Mouse (Mus musculus) lung, embryonic 15.5 days (tissue): ENCODE measurements around the gene Atp6v1e1. TPM values are rescaled to one million over a fixed set of nuclear protein-coding genes. Genes with fewer than 3 reads are reported as not detected.

Experiments
- ATAC-seq: fragments of 200-750 bp; cut with Nextera tagmentation; 2 replicates; pipeline ENCODE4 v1.8.0; 2017; ENCODE audit warnings: moderate number of reproducible peaks, borderline replicate concordance; ENCODE audit not compliant: low FRiP score, low TSS enrichment; ENCODE audit errors: extremely low read depth
- H3K27ac ChIP-seq: fragments of 300-500 bp; sonication (generic); 2 replicates; pipeline ENCODE4 v1.5.1; 2015; ENCODE audit warnings: moderate library complexity, mild to moderate bottlenecking, inconsistent platforms
- H3K27me3 ChIP-seq: fragments of 300-500 bp; sonication (generic); 2 replicates; pipeline ENCODE4 v1.6.1; 2015; ENCODE audit warnings: inconsistent platforms
- H3K36me3 ChIP-seq: fragments of 300-500 bp; sonication (generic); 2 replicates; pipeline ENCODE4 v1.6.1; 2015; ENCODE audit warnings: inconsistent platforms
- H3K4me1 ChIP-seq: fragments of 300-500 bp; sonication (generic); 2 replicates; pipeline ENCODE4 v1.6.1; 2015; ENCODE audit warnings: inconsistent platforms
- H3K4me2 ChIP-seq: fragments of 300-500 bp; sonication (generic); 2 replicates; pipeline ENCODE4 v1.6.1; 2015; ENCODE audit warnings: inconsistent platforms, mild to moderate bottlenecking, moderate library complexity
- H3K4me3 ChIP-seq: fragments of 300-500 bp; sonication (generic); 2 replicates; pipeline ENCODE4 v1.5.1; 2015; ENCODE audit warnings: mild to moderate bottlenecking, inconsistent platforms
- H3K9ac ChIP-seq: fragments of 300-500 bp; sonication (generic); 2 replicates; pipeline ENCODE4 v1.6.1; 2015; ENCODE audit warnings: inconsistent platforms
- H3K9me3 ChIP-seq: fragments of 300-500 bp; sonication (generic); 2 replicates; pipeline ENCODE4 v1.6.1; 2016; ENCODE audit warnings: inconsistent platforms
- WGBS: fragments of 180-500 bp; shearing (Covaris S2); methylation state at CpG from one replicate; pipeline ENCODE4 v1.1.7; 2015; 5-methylcytosine and 5-hydroxymethylcytosine counted together
- polyA plus RNA-seq: library from polyadenylated mRNA; unstranded; fragments of >200 nt; fragmentation: Nextera tagmentation; extraction: Ambion mirVana; gene quantifications from 2 replicates; pipeline ENCODE4 v1.2.1, GENCODE M21; 2015

Gene Atp6v1e1
- polyA plus RNA-seq, 1 experiment from 2014 or later = 98.5 TPM

DNA sequence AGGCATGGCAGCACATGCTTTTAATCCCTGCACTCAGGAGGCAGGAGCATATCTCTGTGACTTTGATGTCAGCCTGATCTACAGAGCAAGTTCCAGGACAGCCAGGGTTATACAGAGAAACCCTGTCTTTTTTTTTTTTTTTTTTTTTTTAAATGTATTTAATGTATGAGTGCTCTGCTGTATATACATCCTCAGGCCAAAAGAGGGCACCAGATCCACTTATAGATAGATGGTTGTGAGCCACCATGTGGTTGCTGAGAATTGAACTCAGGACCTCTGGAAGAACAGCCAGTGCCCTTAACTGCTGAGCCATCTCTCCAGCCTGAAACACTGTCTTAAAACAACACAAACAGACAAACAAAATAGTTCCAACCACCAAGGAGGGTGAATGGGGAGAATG, 33.7 kb downstream of the Atp6v1e1 start:
- Histone ChIP-seq H3K9ac (no peak overlapping the region), H3K4me3 (no peak overlapping the region), H3K27ac (no peak overlapping the region), H3K27me3 (no peaks in the 10 kb centered on the region), H3K4me2 (no peak overlapping the region), H3K36me3 (peaks cover 10% of the 10 kb centered on the region), H3K4me1 (no peaks in the 10 kb centered on the region), H3K9me3 (no peaks in the 10 kb centered on the region)
- no peak for ATAC-seq

DNA sequence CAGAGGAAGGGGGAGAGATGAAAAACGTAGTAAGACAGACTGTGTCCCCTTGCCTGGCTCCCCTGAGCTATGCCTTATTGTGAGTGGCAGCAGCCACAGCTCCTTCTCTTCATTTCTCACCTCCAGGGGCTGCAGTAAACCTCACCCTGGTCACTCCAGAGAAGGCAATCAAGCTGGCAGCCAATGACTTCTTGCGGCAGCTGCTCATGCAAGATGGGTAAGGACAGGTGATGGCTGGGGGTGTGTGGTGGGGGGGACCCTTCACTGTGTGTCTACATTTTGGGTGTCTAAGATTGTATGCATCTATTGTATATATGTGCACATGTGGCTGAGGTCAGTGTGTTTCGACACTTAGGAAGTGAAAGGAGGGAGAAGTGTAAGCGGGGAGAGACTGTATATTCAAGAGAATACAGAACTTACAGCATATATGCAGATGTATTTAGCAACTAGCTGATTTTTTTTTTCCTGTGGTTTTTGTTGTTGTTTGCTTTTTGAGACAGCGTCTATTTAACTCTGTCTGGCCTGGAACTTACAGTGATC, 34.5 kb downstream of the Atp6v1e1 start:
- no peak overlapping the region for H3K4me3 ChIP-seq
- no peaks in the 10 kb centered on the region for H3K9me3 ChIP-seq
- ATAC-seq = no peak
- H3K4me2 ChIP-seq = no peak overlapping the region
- no peaks in the 10 kb centered on the region for H3K4me1 ChIP-seq
- H3K27ac ChIP-seq = no peak overlapping the region
- no peaks in the 10 kb centered on the region for H3K27me3 ChIP-seq
- WGBS = 60% methylated on average over 5 of the region's 5 CpGs
- H3K9ac ChIP-seq = no peak overlapping the region
- peaks cover 3% of the 10 kb centered on the region for H3K36me3 ChIP-seq

DNA sequence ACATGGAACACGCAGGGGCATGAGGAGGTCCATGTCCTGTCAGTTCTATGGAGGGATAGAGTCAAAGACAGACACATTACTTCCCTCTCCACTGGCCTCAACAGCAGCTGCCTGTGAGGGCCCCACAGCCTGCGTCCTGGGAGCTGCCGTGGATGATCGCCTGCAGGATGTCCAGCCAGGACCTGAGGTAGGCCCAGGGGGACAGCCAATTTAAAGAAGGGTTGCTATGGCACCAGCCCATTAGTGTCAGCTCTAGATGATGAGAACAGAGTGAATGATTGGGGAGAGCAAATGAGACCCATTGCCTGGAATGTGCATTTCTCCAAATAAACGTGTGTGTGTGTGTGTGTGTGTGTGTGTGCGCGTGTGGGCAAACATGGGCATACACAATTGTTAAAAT, 38.2 kb downstream of the Atp6v1e1 start:
- 64% methylated on average over 7 of the region's 7 CpGs for WGBS
- no peaks in the 10 kb centered on the region for H3K27me3 ChIP-seq
- H3K4me2 ChIP-seq = no peak overlapping the region
- no peaks in the 10 kb centered on the region for H3K36me3 ChIP-seq
- no peak overlapping the region for H3K9ac ChIP-seq
- no peak overlapping the region for H3K27ac ChIP-seq
- ATAC-seq = no peak
- H3K9me3 ChIP-seq = no peaks in the 10 kb centered on the region
- H3K4me1 ChIP-seq = no peaks in the 10 kb centered on the region
- H3K4me3 ChIP-seq = no peak overlapping the region

DNA sequence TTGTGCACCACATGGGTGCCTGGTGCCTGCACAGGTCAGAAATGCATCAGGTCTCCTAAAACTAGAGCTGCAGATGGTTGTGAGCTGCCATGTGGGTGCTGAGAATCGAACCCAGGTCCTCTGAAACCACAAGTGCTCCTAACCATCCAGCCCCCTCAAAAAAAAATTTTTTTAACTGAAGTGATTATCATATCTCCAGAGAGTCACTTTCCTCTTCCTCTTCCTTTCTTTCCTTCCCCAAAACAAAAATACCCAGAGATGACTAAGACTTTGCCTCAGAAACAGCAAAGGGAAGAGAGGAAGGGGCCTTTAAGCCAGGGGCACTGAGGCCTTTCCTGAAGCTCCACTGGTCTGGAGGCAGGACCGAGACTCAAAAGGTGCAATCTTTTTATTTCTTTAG, 39.6 kb downstream of the Atp6v1e1 start:
- Histone ChIP-seq H3K27me3 (no peaks in the 10 kb centered on the region), H3K9me3 (no peaks in the 10 kb centered on the region), H3K9ac (no peak overlapping the region), H3K36me3 (no peaks in the 10 kb centered on the region), H3K4me3 (no peak overlapping the region), H3K27ac (no peak overlapping the region), H3K4me2 (no peak overlapping the region), H3K4me1 (no peaks in the 10 kb centered on the region)
- ATAC-seq = no peak
- WGBS = 71% methylated on average over 2 of the region's 2 CpGs

DNA sequence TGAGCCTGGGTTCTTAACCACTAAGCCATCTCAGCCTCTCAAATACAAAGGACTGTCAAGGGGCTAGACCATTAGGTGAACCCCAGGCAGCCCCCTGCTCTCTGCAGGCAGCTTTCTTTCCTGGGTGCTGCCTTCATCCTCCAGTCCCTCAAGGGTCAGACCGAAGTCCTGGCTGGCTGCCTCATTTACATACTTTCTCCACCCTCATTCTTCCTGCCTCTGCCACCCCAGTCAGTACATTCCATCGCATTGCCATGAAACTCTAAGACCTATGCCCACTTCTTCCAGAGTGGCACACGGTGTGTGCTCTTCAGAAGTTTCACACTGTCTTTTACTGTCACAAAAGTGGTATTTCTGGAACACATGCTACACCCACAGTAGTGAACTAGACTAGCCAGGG, 44.4 kb downstream of the Atp6v1e1 start:
- H3K36me3 ChIP-seq = no peaks in the 10 kb centered on the region
- H3K4me2 ChIP-seq = no peak overlapping the region
- no peaks in the 10 kb centered on the region for H3K27me3 ChIP-seq
- no peak overlapping the region for H3K4me3 ChIP-seq
- 46% methylated on average over 3 of the region's 3 CpGs for WGBS
- H3K9ac ChIP-seq = no peak overlapping the region
- no peaks in the 10 kb centered on the region for H3K9me3 ChIP-seq
- ATAC-seq = no peak
- H3K27ac ChIP-seq = no peak overlapping the region
- no peaks in the 10 kb centered on the region for H3K4me1 ChIP-seq

DNA sequence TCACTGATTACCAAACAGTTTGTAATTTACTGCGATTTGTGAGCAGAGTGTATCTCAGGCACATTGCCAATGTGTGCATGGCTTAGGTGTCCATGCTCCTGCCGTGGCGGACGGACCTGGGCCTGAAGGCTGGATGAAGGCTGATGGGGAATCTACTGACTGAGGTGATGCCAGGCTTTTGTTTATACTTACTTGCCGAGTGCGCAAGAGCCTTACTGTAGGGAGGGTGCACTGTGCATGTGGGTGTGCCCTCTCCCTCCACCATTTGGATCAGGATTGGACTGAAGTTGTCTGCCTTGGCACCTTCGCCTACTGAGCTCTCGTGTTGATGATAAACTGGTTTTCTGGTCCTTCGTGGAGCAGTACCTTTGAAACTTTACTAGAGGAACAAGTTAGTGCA, 45.1 kb downstream of the Atp6v1e1 start:
- WGBS = 50% methylated on average over 9 of the region's 9 CpGs
- Histone ChIP-seq H3K27ac (no peak overlapping the region), H3K27me3 (no peaks in the 10 kb centered on the region), H3K36me3 (no peaks in the 10 kb centered on the region), H3K9ac (no peak overlapping the region), H3K4me2 (no peak overlapping the region), H3K9me3 (no peaks in the 10 kb centered on the region), H3K4me1 (no peaks in the 10 kb centered on the region), H3K4me3 (no peak overlapping the region)
- ATAC-seq = no peak

DNA sequence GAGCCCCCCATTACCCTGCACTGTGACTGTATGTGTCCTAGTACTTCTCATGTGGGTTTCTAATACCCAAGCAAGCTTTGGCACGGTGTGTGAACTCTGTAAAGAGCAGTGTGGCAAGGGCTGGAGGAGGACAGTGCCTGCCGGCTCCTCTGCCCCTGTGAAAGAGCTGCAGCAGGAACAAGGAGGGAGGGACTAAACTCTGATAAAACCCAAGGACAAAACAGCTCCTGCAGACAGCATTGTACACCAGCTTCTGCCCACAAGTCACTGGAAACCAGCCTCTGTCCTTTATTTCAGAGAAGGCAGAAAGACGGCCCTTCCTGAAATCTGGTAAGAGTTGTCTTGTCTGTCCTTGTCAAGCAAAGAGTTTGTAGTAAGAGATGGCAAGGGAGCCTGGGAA, 46.3 kb downstream of the Atp6v1e1 start:
- H3K27ac ChIP-seq = no peak overlapping the region
- H3K36me3 ChIP-seq = no peaks in the 10 kb centered on the region
- no peaks in the 10 kb centered on the region for H3K27me3 ChIP-seq
- no peaks in the 10 kb centered on the region for H3K4me1 ChIP-seq
- WGBS = 78% methylated on average over 3 of the region's 3 CpGs
- no peak for ATAC-seq
- H3K4me2 ChIP-seq = no peak overlapping the region
- no peaks in the 10 kb centered on the region for H3K9me3 ChIP-seq
- H3K9ac ChIP-seq = no peak overlapping the region
- no peak overlapping the region for H3K4me3 ChIP-seq

DNA sequence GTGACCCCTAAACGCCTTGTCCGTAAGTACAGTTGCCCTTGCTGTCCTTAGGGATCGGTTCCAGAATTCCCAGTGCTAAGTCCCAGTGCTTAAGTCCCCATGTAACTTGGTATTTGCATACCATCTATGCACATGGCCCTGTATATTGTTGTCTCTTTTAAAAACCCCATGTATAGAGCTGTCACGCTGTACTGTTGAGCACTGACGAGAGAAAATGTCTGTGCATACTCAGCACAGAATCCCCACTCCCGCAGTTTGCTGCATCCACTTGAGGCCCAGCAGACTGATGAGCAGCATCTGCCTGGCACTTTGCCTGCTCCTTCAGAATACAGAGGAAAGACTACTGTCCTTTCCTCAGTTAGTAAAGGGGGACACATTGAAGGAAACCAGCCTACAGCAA, 48.8 kb downstream of the Atp6v1e1 start:
- H3K4me2 ChIP-seq = no peak overlapping the region
- no peak for ATAC-seq
- WGBS = 75% methylated on average over 6 of the region's 6 CpGs
- no peak overlapping the region for H3K4me3 ChIP-seq
- no peak overlapping the region for H3K9ac ChIP-seq
- H3K4me1 ChIP-seq = no peaks in the 10 kb centered on the region
- H3K9me3 ChIP-seq = no peaks in the 10 kb centered on the region
- H3K36me3 ChIP-seq = no peaks in the 10 kb centered on the region
- no peak overlapping the region for H3K27ac ChIP-seq
- no peaks in the 10 kb centered on the region for H3K27me3 ChIP-seq

DNA sequence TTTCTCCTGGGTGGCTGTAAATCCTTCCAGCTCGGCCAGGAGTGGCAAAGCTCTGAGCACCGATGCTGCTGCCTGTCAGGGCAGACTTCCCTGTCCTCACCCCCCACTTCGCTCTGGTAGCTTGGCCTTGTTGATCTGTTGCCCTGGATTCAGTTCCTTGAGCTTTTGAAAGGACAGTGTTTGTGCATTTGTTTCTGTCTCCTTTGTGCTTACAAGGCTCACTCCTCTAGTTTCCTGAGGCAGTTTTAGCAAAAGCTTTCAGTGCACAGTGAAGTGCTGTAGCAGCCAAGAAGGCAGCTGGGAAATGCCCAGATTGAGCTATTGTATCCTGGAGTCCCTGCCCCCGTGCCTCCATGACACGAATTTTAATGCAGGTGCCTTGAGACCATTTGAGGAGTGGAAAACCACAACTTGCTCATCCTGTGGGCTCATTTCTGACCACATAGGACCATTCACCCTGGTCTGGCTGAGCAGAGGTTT, 49.4 kb downstream of the Atp6v1e1 start, which contains the start of gene Slc25a18:
Gene Slc25a18 (plus strand): TSS at position 430 of the 480 bp plus-strand sequence.
- no peak for ATAC-seq

DNA sequence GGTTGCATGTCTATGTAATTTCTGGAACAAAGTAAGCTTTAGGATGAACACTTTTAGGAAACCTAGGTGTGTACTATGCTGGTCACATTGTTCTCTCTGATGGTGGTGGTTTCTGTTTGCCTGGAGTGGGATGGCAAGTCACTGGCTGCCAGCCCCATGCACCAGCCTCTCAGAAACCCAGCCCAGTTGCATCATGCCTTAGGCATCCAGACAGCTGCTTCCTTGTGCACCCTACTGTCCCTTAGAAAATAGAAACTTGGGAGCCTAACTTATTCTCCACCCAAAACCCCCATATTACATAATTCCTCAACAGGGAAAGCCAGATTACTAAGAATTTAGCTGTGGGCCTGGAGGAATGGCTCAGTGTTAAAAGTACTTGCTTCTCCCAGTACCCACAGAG, 50.6 kb downstream of the Atp6v1e1 start:
- Histone ChIP-seq H3K4me3 (no peak overlapping the region), H3K36me3 (no peaks in the 10 kb centered on the region), H3K4me1 (no peaks in the 10 kb centered on the region), H3K27ac (no peak overlapping the region), H3K27me3 (no peaks in the 10 kb centered on the region), H3K4me2 (no peak overlapping the region), H3K9me3 (no peaks in the 10 kb centered on the region), H3K9ac (no peak overlapping the region)
- ATAC-seq = no peak

More for the DNA sequence above, 49.4 kb downstream of the Atp6v1e1 start, which contains the start of gene Slc25a18:
- H3K4me2 ChIP-seq = no peak within 1 kb of the TSS
- no peaks in the 10 kb centered on the region for H3K27me3 ChIP-seq
- no peaks in the 10 kb centered on the region for H3K9me3 ChIP-seq
- no peaks in the 10 kb centered on the region for H3K36me3 ChIP-seq
- H3K4me1 ChIP-seq = no peaks in the 10 kb centered on the region
- no peak within 1 kb of the TSS for H3K27ac ChIP-seq
- WGBS = 64% methylated on average over 5 of the region's 5 CpGs
- no peak within 1 kb of the TSS for H3K9ac ChIP-seq
- no peak within 1 kb of the TSS for H3K4me3 ChIP-seq

DNA sequence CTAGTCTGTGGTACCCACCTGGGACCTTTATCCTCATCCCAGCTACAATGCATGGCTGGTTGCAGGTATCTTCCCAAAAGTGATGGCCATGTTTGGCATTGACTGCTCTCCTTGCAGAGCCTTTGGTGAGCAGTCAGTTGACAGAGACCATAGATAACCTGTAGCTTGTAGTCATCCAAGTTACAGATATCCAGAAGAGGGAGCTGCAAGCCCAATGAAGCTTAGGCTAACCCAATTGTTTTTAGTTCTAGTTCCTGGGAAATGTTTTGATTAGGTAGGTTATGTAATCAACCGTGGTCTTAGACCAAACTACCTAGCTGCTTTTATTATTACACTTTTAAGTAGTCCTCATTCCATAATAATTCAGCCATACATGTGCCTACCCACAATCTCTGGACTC, 51.2 kb downstream of the Atp6v1e1 start:
- H3K27ac ChIP-seq = no peak overlapping the region
- H3K9me3 ChIP-seq = no peaks in the 10 kb centered on the region
- WGBS = 68% methylated on average over 1 of the region's 1 CpGs
- no peaks in the 10 kb centered on the region for H3K4me1 ChIP-seq
- no peaks in the 10 kb centered on the region for H3K36me3 ChIP-seq
- H3K27me3 ChIP-seq = no peaks in the 10 kb centered on the region
- H3K4me3 ChIP-seq = no peak overlapping the region
- no peak overlapping the region for H3K4me2 ChIP-seq
- no peak overlapping the region for H3K9ac ChIP-seq
- no peak for ATAC-seq

DNA sequence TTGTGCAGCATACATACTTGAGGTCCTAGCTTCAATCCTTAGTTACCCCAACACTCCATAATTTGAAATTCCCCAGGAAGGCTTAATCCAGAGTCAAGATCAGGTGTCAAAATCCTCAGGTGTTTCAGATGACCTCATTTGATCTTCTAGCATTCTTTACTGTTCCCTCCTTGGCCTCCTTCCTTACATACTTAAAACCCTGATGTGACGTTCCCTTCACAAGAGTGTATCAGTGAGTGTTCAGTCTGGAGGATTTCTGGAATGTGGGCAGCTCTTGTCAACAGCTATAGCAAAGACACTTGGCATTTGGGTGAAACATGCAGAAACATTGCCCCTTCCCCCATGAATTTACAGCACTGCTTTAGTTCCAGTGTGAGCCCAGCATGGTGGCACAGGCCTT, 52.6 kb downstream of the Atp6v1e1 start:
- no peaks in the 10 kb centered on the region for H3K27me3 ChIP-seq
- no peak overlapping the region for H3K9ac ChIP-seq
- H3K9me3 ChIP-seq = no peaks in the 10 kb centered on the region
- no peaks in the 10 kb centered on the region for H3K36me3 ChIP-seq
- ATAC-seq = no peak
- no peak overlapping the region for H3K27ac ChIP-seq
- H3K4me3 ChIP-seq = no peak overlapping the region
- H3K4me1 ChIP-seq = no peaks in the 10 kb centered on the region
- 50% methylated on average over 1 of the region's 1 CpGs for WGBS
- no peak overlapping the region for H3K4me2 ChIP-seq

DNA sequence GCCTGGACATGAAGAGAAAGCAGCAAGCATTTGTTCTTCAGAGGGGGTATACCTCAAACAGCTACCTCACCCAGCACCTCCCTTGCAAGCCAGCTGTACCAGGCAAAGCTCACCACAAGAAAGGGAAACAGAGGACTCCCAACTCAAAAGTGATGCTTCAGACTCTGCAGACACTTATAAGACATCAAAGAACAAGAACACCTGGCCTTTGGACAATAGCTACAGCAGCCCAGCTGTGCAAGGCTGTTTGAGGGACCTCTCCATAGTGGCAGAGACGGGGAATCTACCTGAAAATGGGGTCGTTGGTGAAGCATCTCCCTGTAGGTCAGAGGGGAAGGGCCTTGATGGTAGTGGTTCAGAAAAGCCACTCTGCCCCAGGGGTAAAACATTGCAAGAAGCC, 61.4 kb downstream of the Atp6v1e1 start:
- no peak for ATAC-seq
- no peaks in the 10 kb centered on the region for H3K27me3 ChIP-seq
- no peaks in the 10 kb centered on the region for H3K36me3 ChIP-seq
- no peaks in the 10 kb centered on the region for H3K4me1 ChIP-seq
- no peak overlapping the region for H3K27ac ChIP-seq
- WGBS = 79% methylated on average over 2 of the region's 2 CpGs
- no peaks in the 10 kb centered on the region for H3K9me3 ChIP-seq
- H3K4me2 ChIP-seq = no peak overlapping the region
- no peak overlapping the region for H3K4me3 ChIP-seq
- no peak overlapping the region for H3K9ac ChIP-seq
